Mouse (Mus musculus): Measurements from ENCODE around the gene Sphk1.

The Sphk1 gene

GRCm38 (mm10) chr11:116508689-116509088 lies 22.0 kb upstream of the Sphk1 start:
- no peak for DNase-seq (ENCODE audit: low read depth, low spot score)

- no peak for DNase-seq (ENCODE audit: low read depth, low spot score)
Observed at GRCm38 (mm10) chr11:116511301-116511868, 19.3 kb upstream of the Sphk1 start.

DNA sequence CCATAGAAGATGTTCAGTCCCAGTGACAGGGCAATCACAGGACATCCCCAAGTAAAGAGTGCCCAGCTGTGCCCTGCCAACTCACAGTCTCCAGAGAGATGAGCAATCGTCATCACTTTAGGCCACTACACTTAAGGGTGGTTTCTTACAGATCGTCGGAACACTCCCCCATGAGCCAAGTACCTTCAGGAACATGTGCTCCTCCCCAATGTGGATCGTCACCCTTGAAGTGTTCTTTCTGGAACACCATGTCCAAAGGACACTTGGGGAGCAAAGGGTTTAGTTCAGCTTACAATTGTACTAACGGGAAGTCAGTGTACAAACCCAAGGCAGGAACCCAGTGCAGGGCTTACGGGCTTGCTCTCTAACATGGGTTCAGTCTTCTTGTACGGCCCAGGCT lies 18.6 kb upstream of the Sphk1 start:
- DNase-seq (ENCODE audit: low read depth, low spot score) = no peak

DNA sequence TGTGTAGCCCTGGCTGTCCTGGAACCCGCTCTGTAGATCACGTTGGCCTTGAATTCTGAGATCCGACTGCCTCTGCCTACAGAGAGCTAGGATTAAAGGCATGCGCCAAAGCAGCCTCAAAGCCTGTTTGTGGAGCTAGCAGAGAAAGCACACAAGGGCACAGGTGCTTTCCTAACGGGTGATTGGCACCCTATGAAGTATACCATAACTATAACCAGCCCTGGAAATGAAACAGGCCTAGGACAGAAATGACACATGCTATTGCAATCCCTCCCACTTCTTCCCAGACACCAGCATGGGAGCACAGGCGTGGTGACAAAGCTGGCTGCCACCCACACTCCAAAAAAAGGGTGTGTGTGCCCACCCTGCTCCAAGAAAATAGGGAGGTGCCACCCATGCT lies 17.7 kb upstream of the Sphk1 start:
- DNase-seq (ENCODE audit: low read depth, low spot score) = no peak

GRCm38 (mm10) chr11:116513531-116514038 lies 17.1 kb upstream of the Sphk1 start:
- no peak for DNase-seq (ENCODE audit: low read depth, low spot score)

- DNase-seq (ENCODE audit: low read depth, low spot score) = no peak
Observed at GRCm38 (mm10) chr11:116515330-116516020, 15.2 kb upstream of the Sphk1 start.

DNA sequence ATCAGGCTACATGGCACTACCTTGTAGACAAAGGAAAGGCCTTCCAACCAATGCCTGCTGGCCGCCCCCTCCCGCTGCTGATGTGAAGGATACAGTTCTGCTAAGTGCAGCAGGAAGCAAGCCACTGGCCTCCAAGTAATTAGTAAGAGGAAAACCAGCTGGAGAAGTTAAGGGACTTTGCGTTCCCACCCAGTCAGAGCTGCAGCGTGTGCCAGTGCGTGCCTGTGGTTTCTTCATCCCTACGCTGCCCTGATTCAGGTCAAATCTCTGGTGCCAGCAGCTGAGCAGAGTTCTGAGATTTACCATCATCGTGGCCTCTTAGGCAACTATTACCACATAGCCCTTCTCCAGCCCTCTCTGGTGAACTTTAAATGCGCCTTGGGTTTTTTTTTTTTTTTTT lies 12.2 kb upstream of the Sphk1 start:
- DNase-seq (ENCODE audit: low read depth, low spot score) = no peak

DNA sequence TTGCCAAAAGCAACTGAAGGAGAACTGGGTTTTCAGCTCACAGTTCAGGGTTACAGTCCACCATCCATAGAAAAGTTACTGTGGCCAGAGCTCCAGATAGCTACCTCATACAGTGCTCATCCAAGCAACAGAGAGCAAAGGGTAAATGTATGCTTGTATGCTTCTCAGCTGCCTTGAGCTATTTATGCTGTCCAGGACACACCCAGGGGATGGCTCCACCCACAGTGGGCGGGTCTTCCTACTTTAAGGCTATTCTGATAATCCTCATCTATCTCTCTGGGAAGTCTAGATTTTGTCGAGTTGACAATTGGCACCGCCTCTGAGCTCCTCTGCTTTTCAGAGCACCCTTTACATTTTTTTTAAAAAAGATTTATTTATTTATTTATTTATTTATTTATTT lies 9.6 kb upstream of the Sphk1 start:
- DNase-seq (ENCODE audit: low read depth, low spot score) = no peak

GRCm38 (mm10) chr11:116522046-116522445 lies 8.7 kb upstream of the Sphk1 start:
- DNase-seq (ENCODE audit: low read depth, low spot score) = no peak

- DNase-seq (ENCODE audit: low read depth, low spot score) = no peak
Observed at GRCm38 (mm10) chr11:116522886-116523698, 7.6 kb upstream of the Sphk1 start.

DNA sequence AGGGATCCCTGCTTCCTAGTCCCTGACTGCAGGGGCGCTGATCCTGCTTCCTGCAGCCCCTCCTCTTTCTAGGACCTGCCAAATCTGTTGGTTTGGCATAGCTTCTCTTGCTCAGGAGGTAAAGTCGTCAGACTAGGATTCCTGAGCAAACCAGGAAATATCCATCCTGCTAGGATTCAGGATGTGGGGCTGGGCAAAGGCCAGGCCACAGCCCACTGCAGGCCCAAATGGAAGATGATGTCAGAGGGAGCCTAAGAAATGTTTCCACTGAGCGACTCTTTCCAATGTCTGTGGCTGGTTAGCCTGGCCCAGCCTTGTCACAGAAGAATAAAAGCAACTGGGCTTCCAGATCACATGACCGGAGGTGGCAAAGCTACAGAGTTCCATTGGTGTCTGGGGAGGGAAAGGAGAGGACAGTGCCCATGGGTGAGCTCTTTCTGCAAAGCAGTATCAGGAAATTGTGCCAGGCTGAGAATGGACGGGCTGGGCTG lies 7.0 kb upstream of the Sphk1 start:
- peak; percentile 59 for DNase-seq (ENCODE audit: low read depth, low spot score)

DNA sequence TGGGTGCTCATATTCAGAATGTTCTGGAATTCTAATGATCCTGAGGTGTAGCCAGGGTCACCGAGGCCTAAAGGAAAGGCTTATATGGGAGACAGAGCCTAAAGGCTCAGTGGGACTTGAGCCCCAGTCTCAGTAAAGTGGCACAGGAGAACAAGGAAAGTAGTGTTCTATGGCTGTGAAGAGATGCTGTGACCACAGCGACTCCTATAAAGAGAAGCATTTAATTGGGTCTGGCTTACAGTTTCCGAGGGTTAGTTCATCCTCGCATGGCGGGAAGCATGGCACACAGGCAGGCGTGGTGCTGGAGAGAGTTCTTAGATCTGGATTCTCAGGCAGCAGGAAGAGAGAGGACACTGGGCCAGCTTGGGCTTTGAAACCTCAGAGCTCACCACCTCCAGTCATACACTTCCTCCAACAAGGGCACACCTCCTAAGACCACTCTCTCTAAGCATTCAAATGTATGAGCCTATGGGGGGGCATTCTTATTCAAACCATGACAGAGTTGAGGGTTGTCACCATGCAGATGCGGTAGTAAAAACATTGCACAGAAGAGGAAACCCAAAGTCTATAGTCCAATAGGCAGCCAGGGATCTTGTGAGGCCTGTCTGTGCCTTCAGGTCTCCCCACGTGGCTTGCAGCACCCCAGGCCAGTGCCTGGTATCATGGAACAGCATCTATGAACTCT lies 1.9 kb upstream of the Sphk1 start:
- no peak for DNase-seq (ENCODE audit: low read depth, low spot score)

DNA sequence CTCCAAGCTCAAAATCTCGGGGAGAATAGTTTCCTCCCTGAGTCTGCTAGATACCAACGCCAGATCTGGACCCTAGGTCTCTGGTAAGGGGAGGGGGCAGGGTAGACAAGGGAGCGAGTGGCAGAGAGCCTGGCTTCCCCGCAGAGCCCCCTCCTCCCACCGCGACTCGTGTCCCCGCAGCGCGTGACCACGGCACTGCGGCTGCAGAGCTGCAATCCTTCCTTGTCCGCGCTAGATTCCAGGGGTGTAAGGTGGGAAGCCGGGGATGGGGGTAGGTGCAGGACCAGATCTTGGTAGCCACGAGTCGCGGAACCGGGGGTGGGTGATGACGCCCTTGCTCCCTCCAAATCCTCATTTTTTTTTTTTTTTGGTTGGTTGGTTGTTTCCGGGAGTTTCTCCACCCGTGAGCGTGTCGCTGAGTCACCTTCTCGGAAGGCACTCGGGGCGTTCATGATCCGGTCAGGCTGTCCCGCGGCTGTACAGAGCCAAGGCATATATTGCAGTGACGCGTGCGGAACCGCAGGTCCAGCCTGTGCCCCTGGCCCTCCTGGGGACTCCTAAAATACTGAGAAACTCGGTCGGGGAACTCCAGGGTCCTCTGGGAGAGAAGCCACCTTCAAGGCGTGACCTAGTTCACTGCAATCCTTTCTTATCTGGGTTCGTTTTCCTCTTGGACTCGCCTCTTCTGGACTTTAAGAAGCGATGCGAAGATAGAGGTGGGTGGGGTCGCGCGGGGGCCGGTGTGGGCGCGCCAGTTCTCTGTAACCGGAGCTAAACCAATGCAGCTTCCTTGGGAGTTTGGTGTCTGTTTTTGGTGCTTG lies 856 bp downstream of the Sphk1 start:
- no peak for DNase-seq (ENCODE audit: low read depth, low spot score)

- no peak for DNase-seq (ENCODE audit: low read depth, low spot score)
Observed at GRCm38 (mm10) chr11:116532262-116532809, 1.6 kb downstream of the Sphk1 start.

GRCm38 (mm10) chr11:116532810-116533338 lies 2.1 kb downstream of the Sphk1 start:
- no peak for DNase-seq (ENCODE audit: low read depth, low spot score)

GRCm38 (mm10) chr11:116533341-116534153 lies 2.8 kb downstream of the Sphk1 start:
- no peak for DNase-seq (ENCODE audit: low read depth, low spot score)

- DNase-seq (ENCODE audit: low read depth, low spot score) = peak; percentile 54
Observed at GRCm38 (mm10) chr11:116534154-116534865, 3.6 kb downstream of the Sphk1 start.

DNA sequence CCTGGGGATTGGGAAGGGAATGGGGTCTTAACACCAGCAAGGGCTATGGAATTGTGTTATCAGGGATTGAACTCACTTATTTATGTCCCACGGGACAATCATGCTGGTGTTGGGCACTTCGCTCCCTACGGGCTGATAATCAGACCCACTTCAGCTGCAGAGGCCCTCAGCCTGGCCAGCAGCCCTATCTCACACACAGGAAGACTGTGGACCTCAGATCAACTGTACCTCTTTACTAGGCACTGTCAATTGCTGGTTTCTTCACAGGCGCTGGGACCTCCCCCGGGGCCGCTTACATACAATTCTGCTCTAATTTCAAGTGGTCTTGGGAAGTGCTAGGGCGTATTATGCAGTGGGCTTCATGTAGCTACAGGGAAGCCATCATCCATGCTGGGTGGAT lies 6.0 kb downstream of the Sphk1 start:
- no peak for DNase-seq (ENCODE audit: low read depth, low spot score)

DNA sequence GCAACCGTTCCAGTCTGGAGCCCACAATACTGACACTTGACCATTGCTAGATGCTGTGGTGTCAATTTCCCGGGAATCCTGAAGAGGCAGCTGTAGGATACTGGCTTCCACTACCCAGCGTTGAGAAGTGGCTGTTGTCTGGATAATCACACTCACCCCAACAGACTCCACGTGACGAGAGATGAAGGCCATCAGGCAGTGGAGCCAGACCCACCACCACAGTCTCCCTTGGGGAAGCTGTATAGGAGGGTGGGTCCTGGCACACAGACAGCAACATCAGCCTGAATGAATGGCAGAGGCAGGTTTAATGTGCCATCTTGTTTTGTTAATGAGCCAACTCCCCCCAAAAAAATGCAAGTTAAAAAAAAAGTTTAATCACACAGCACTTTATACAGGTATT lies 6.7 kb downstream of the Sphk1 start:
- DNase-seq (ENCODE audit: low read depth, low spot score) = no peak

All from skeletal muscle tissue, adult 2 months (tissue).